In the genomic region with DNA sequence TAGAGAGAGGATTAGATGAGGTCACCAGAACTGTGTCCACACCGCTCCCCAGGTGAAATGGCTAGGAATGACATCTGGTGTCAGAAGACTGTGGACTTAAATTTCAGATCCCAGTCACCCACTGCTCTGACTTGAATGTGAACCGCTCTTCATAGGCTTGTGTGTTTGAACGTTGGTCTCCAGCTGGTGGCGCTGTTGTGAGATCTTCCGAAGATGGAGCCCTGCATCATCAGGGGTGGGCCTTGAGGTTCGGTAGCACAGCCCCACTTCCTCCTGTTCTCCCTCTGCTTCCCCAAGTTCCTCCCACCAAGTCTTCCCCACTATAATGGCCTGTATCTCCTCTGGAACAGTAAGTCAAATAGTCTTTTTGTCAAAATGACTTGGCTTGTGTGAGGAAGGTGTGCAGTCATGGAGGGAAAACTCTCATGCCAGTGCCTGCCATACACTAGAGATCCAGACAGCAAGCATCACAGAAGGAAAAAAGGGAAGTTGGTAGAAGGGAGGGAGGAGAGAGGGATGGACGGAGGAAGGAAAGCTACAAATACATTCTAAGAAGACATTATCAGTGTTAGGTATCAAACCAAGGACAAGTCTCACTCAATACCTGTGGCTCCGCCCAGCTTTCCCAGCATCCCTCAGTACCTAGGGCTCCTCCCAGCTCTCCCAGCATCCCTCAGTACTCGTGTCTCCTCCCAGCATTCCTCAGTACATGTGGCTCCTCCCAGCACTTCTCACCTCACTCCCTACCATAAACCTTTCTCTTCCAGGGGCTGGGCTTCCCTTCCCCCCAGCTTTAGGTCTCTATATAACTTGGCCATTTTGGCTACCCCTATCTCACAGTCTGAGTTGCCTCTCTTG, we compare ENCODE assay signal across 10 mouse cellular contexts.
DNase-seq lines count a peak whose midpoint lies in the region; ATAC-seq lines count a peak whose summit lies in the region.
"Had no signal": no experiment of that assay in that cellular context is flagged by ENCODE, and none has a peak within 500 bp of the region (broad histone marks: within the 10 kb centered on the region; RNA-seq: fewer than 3 reads in every experiment).

No protein-coding gene starts in this region.

- no peak overlapping the region for H3K27ac ChIP-seq in midbrain, embryonic 11.5 days (ENCODE audit: low read depth, low read length)
- no peak overlapping the region for H3K27ac ChIP-seq in midbrain, embryonic 13.5 days
- H3K27ac ChIP-seq: embryonic facial prominence, embryonic 12.5 days; heart, embryonic 15.5 days had no signal

- H3K27me3 ChIP-seq in midbrain, embryonic 11.5 days (ENCODE audit: control insufficient read depth, insufficient read depth, low read length), result no peaks in the 10 kb centered on the region
- H3K27me3 ChIP-seq in midbrain, embryonic 13.5 days, result no peaks in the 10 kb centered on the region
- H3K27me3 ChIP-seq: embryonic facial prominence, embryonic 12.5 days; heart, embryonic 15.5 days had no signal

- intact Hi-C loops in heart, postnatal 36 days (cut with DNase I), result loop anchor here (5.0 kb wide), 3 partner anchors 52 to 443 kb away; no protein-coding TSS in a partner anchor

- 73% methylated on average over 9 of the region's 9 CpGs for WGBS in midbrain, embryonic 11.5 days
- WGBS in midbrain, embryonic 13.5 days, result 78% methylated on average over 9 of the region's 9 CpGs

- no peaks in the 10 kb centered on the region for H3K36me3 ChIP-seq in midbrain, embryonic 11.5 days (ENCODE audit: control insufficient read depth, insufficient read depth, low read length)
- H3K36me3 ChIP-seq in midbrain, embryonic 13.5 days, result no peaks in the 10 kb centered on the region
- H3K36me3 ChIP-seq: embryonic facial prominence, embryonic 12.5 days; heart, embryonic 15.5 days had no signal

- H3K4me3 ChIP-seq in midbrain, embryonic 11.5 days (ENCODE audit: low read depth, low read length), result no peak overlapping the region
- H3K4me3 ChIP-seq in midbrain, embryonic 13.5 days (replicated peaks), result no peak overlapping the region
- H3K4me3 ChIP-seq: embryonic facial prominence, embryonic 12.5 days; heart, embryonic 15.5 days had no signal

- no peaks in the 10 kb centered on the region for H3K4me1 ChIP-seq in midbrain, embryonic 11.5 days (ENCODE audit: control insufficient read depth, insufficient read depth, low read length)
- H3K4me1 ChIP-seq in midbrain, embryonic 13.5 days (replicated peaks), result no peaks in the 10 kb centered on the region
- H3K4me1 ChIP-seq: embryonic facial prominence, embryonic 12.5 days had no signal

- no peak overlapping the region for H3K9ac ChIP-seq in midbrain, embryonic 11.5 days (ENCODE audit: low read length)
- H3K9ac ChIP-seq in midbrain, embryonic 13.5 days (replicated peaks), result no peak overlapping the region
- H3K9ac ChIP-seq: embryonic facial prominence, embryonic 12.5 days; heart, embryonic 15.5 days had no signal

- no peak overlapping the region for H3K4me2 ChIP-seq in midbrain, embryonic 11.5 days
- H3K4me2 ChIP-seq in midbrain, embryonic 13.5 days (replicated peaks), result no peak overlapping the region
- H3K4me2 ChIP-seq: embryonic facial prominence, embryonic 12.5 days; heart, embryonic 15.5 days had no signal

- H3K9me3 ChIP-seq in midbrain, embryonic 11.5 days (ENCODE audit: control insufficient read depth, low read length), result no peaks in the 10 kb centered on the region
- no peaks in the 10 kb centered on the region for H3K9me3 ChIP-seq in midbrain, embryonic 13.5 days
- H3K9me3 ChIP-seq: embryonic facial prominence, embryonic 12.5 days; heart, embryonic 15.5 days had no signal

- no peak for ATAC-seq in midbrain, embryonic 11.5 days (ENCODE audit: low FRiP score)
- ATAC-seq in midbrain, embryonic 13.5 days, result no peak

- DNase-seq in adrenal gland, postnatal 14 days, result peak; percentile 56
- DNase-seq in adrenal gland, postnatal 36 days, result no peak
- peak; percentile 23 for DNase-seq in midbrain, embryonic 11.5 days (ENCODE audit: low spot score, missing footprints)
- DNase-seq in lung, postnatal 4 days, result peak; percentile 30 to 49
- peak; percentile 49 to 54 for DNase-seq in thymus, postnatal 36 days
- DNase-seq in left cerebral cortex, adult 9 months (ENCODE audit: low spot score in 2 of 2), result no peak
- no peak for DNase-seq in heart, postnatal 36 days

Comparison
In these comparisons a context has a peak if more than half of its experiments do, and no peak if none do; other contexts are left out.
1. DNase-seq: peak in adrenal gland, postnatal 14 days (single experiment), midbrain, embryonic 11.5 days (single experiment), lung, postnatal 4 days (2 of 2) and thymus, postnatal 36 days (2 of 2); none in adrenal gland, postnatal 36 days (0 of 2), left cerebral cortex, adult 9 months (0 of 2) and heart, postnatal 36 days (0 of 2).